Mouse (Mus musculus): ENCODE data around the gene Pnisr.

The Pnisr gene

DNA sequence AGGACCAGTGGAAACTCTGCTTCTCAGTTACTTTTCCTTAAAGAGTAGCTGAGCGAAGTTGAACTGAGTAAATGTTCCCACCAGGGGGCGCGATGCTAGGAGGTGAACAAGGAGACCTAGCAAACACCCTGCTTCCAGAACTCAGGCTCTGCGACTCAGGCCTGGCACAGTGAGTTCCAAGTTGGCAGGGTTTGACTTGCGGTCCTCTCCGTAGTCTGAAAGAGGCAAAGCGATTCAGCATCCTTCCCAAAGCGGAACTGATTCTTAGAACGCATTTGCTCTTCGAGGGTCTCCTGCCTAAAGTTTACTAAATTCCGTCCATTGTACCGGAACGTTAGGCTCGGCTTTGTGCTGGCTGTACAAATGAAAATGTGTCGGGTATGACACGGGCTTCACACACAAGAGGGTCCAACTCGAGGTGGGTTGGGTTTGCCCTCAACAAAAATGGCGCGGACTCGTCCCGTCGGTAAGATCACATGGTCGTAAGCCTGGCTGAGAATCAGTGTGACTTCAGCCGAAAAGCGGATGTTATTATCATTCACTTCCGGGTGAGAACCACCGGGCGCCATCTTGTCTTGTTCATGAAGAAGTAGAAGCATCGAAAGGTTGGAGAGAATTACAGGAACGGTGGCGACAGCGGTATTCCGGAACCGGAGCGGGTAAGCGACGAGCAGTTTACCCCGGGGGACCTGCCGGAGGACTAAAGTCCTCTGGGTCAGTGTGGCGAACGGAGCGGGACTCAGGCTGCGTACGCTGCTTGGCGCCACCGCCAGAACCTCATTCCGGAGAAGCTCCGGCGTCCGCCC, at the start of gene Pnisr:
Gene Pnisr, plus strand, starts transcription at position 103 of the 806 bp plus-strand sequence.
- peak; percentile 93 to 97 for DNase-seq (ENCODE audit: low spot score in 2 of 2)

DNA sequence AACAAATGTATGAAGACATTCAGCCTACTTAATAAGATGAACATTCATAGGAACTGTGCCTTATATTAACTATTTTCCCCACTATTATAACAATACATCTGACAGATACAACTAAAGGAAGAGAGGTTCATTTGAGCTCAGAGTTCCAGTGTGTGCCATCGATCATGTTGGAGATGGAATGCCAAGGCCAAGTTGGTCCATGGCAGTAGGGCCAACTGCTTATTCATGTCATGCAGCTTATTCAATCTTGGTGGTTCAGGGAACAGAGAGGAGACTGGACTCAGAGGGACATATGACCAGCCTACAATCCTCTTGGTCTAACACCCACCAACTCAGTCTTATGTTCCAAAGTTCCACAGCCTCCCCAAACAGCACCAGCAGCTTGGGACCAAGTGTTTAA, 46.4 kb upstream of the Pnisr start:
- no peak for DNase-seq (ENCODE audit: low spot score in 2 of 2)

DNA sequence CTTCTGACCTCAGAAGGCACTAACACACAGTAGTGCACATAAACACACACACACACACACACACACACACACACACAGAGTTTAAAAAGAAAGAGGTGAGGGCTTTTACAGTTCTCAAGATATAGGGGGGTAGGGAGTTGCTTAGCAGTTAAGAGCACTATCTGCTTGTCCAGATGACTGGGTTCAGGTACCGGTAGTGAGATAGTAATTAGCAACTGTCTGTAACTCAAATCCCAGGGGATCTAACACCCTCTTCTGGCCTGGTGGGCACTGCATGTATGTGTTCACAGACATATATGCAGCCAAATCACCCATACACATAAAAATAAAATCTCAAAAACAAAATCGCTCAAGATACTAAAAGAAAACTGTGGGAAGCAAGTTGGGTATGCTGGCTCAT, 45.8 kb upstream of the Pnisr start:
- DNase-seq (ENCODE audit: low spot score in 2 of 2): no peak

DNA sequence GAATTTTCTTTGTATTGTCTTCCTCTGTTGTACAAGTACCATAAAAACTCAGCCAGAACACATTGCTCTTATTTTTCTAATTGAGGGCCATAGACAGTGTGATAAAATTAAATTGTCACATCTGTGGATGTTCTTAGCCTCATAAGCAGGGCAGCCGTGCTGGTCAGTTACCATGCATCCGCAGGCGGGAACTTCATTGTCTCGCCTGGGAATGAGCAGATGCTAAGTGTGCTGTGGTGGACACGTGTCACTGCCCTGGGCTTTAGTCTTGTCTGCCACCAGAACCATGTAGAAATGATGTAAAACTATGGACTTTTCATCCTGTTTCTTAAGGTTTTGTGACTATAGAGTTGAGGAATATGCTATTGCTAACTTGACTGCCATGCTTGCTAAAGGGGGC, 40.2 kb upstream of the Pnisr start:
- no peak for DNase-seq (ENCODE audit: low spot score in 2 of 2)

DNA sequence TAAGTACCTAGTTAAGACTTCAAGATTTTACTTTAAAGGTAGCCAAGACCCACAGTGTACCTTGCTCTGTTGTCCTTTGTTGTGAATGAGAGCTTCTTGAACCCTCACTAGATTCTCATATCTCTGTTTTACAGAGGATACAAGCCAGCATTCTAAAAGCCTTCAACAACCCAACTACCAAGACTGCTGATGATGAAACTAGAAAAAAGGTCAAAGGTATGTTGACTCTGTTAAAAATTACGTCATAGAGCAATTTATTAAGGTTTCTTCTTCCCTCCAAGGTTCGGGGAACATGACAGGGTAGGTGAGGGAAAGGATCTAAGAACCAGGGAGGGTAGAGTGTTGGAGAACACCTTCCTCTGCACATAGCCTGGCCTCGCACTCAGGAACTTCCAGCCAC, 36.8 kb upstream of the Pnisr start:
- DNase-seq (ENCODE audit: low spot score in 2 of 2): no peak

DNA sequence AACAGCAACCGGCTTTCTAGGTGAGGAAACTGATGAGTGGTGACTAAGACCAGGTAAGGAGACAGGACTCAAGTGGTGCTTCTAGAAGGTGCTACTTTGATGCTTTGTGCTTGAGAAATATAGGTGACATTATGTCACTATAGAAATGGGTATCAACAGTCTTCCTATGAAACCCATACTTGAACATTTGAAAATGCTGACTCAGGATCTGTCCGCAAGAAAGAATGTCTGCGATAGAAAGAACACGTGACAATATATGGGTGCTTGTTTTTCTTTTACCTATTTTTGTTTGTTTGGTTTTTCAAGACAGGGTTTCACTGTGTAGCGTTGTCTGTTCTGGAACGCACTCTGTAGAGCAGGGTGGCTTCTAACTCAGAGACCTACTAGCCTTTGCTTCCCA, 34.7 kb upstream of the Pnisr start:
- DNase-seq (ENCODE audit: low spot score in 2 of 2): no peak

DNA sequence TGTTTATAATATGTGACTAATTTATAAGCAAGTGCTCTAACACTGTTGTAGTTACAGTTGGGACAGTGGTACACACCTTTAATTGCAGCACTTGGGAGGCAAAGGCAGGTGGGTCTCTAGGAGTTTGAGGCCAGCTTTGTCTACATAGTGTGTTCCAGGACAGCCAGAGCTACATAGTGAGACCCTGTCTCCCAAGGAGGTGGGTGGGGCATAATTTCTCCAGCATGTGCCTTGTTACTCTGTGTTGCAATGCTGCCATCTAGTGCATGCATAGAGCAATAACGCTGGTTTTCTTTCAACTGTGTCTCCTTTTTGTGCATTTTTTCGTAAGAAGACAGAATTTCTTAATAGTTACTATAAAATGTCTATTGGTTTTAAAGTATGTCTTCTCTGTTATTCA, 33.4 kb upstream of the Pnisr start:
- peak; percentile 29 to 37 for DNase-seq (ENCODE audit: low spot score in 2 of 2)

DNA sequence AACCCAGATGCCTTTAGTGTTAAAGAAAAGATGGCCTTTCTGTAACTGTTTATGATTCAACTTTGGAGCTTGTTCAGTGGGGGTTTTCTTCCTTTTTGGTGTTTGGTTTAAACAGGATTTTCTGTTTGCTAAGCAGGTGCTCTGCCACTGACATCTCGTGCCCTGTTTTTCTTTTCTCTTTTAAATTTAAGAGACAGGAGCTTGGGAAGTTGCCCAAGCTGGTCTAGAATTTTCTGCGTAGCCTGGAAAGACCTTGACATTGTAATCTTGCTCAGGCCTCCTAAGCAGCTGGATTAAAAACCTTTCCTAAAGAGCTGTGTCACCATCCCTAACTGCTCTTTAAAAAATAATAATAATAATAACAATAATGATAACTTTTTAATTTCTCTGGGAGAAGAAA, 20.8 kb upstream of the Pnisr start:
- no peak for DNase-seq (ENCODE audit: low spot score in 2 of 2)

DNA sequence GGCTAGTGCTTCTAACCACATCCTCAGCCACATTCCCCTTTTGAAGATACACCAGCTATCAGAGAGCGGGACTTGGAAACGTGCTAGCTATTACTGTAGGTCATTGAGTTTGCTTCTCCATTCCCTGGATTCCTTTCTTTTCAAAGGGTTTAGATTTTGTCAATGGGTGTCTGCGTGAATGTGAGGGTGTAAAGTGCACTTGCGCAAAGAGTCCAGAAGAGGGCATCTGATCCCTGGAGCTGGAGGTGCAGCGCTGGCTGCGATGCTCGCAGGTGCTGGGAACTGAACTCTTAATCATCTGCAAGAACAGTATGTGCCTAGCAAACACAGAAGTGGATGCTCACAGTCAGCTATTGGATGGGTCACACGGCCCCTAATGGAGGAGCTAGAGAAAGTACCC, 14.5 kb upstream of the Pnisr start:
- no peak for DNase-seq (ENCODE audit: low spot score in 2 of 2)

DNA sequence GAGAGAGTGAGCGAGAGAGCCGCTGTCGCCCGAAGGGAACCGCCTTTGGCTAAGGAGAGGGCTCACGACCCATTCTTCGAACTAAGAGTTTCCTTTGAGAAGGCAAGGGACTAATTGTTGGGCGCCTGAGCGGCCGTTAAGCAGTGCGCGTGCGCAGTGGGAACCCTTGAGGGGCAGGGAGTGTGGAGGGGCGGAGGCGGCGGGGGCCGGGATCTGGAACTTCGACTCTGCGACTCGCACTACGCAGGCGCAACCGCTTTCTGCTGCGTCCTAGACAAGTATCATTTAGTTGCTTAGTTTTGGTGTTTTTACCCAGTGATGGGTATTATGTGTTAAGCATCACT, 876 bp downstream of the Pnisr start:
- peak; percentile 85 to 90 for DNase-seq (ENCODE audit: low spot score in 2 of 2)

DNA sequence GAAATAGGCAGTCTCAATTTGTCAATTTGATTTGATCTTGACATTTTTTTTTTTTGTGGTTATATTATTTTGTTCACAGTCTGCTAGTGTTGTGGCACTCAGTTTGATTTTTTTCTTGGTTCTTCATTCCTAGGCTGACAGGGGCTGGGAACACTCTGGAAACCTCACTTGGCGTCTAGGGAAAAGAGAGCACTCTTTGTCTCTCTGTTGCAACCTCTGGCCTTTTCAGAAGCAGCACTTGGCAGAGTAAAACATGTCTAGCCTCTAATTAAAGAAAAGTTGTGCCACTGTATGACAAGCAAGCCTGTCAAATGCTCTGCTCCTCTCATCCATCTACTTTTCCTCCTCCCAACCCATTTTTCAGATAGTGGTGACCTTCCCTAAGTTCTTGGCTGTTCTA, 10.1 kb downstream of the Pnisr start:
- no peak for DNase-seq (ENCODE audit: low spot score in 2 of 2)

DNA sequence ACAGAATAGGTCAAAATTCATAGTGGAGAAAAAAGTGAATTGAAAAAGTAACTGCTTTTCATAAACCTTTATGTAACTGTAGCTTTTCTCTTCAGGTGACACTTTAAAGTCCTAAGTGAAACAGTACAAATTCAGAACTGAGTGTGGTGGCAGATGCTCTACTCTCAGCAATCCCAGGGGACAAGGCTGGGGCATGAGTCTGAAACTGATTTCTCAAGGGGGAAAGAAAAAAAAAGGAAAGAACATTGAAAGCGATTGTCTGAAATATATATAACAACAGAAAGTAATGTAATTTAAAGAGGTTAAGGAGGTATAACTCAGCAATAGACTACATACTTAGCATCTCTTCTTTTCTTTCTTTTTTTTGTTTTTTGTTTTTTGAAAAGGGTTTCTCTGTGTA, 17.8 kb downstream of the Pnisr start:
- no peak for DNase-seq (ENCODE audit: low spot score in 2 of 2)

DNA sequence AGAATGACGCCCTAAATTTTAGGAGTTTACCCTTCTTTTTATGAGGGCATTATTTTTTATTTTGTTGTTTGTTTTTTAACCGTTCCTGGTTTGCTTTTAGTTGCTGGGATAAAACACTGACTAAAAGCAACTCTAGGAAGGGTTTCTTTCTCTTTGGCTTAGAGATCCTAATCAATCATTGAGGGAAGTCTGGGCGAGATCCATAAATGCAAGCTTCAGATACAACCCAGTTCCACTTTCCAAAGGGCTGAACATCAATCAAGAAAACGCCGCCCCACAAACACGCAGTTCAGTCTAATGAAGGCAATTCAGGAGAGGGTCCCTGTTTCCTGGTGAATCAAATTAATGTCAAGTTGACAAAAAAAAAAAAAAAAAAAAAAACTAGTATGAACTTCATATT, 31.4 kb downstream of the Pnisr start:
- no peak for DNase-seq (ENCODE audit: low spot score in 2 of 2)

DNA sequence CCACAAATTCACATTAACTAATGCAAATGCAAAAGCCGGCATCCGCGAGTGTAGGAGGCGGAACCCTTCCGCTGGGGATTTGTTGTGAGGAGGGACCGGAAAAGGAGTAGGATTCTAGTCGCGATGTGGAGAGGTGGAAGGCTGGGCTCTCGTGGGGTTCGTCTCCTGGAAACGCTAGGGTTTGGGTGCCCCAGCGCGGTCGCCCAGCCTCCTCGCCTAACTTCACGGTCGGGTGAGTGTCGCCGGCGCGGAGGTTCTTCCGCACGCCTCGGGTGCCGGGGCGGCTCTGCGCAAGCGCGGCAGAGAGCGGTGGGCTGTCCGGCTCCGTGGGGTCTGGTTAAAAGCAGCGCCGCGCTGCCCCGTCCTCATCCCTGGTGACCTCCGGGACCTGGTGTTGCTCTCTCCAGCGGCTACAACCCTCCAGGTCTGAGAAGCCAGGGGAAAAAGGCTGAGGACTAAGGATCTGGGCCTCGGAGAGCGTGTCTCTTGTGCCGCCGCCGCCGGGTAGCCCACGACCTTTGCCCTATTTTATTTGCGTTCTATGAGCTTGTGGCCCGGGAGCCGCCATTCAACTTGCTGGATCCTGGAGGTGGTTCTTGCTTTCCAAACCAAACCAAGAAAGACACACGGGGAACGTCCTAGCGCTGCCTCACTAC, 32.3 kb downstream of the Pnisr start, which contains the start of gene Coq3:
Gene Coq3, plus strand, starts transcription at position 109 of the 656 bp plus-strand sequence.
- DNase-seq (ENCODE audit: low spot score in 2 of 2): peak; percentile 88 to 91

DNA sequence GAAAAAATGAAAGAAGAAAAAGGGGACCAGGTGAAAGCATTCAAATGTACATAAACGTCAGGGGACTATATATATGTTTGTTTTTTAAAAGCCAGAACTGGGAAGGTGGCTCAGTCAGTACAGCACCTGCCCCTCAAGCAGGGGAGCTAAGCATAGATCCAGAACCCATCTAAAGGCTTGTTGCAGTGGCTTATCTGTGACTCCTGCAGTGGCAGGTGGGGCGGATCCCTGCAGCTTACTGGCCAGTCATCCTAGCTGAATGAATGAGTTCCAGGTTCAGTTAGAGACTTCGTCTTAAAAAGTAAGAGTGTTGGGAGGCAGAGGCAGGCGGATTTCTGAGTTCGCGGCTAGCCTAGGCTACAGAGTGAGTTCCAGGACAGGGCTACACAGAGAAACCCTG, 35.4 kb downstream of the Pnisr start:
- DNase-seq (ENCODE audit: low spot score in 2 of 2): no peak

DNA sequence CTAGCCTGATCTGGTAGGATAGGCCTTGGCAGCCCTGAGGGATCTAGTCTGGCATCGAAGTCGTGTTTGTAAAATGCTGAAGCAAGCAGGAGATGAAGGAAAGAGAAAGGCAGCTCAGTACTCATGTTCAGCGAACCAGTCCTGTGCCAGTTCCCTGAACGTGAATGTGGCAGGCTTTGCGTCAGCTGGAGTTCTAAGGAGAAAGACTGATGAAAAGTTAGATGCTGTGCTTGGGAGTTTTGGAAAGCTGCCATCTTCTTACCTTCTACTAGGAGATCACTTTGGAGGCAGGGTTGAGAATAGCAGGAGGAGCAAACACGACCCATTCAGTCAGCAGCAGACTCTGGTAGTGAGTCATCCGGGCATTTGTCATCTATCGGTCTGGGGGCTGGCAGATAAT, 38.4 kb downstream of the Pnisr start:
- no peak for DNase-seq (ENCODE audit: low spot score in 2 of 2)
